Mouse (Mus musculus) lung, postnatal 10 days (tissue): ENCODE measurements around the gene Dcp1b.
"Not testable (repeated sequence)": the region's sequence is repeated elsewhere in the genome, so short reads cannot be mapped to it uniquely, and the experiment has no call there.

Experiments
- DNase-seq: peaks from one replicate; pipeline ENCODE4 v3.0.0; 2021

The Dcp1b gene

DNA sequence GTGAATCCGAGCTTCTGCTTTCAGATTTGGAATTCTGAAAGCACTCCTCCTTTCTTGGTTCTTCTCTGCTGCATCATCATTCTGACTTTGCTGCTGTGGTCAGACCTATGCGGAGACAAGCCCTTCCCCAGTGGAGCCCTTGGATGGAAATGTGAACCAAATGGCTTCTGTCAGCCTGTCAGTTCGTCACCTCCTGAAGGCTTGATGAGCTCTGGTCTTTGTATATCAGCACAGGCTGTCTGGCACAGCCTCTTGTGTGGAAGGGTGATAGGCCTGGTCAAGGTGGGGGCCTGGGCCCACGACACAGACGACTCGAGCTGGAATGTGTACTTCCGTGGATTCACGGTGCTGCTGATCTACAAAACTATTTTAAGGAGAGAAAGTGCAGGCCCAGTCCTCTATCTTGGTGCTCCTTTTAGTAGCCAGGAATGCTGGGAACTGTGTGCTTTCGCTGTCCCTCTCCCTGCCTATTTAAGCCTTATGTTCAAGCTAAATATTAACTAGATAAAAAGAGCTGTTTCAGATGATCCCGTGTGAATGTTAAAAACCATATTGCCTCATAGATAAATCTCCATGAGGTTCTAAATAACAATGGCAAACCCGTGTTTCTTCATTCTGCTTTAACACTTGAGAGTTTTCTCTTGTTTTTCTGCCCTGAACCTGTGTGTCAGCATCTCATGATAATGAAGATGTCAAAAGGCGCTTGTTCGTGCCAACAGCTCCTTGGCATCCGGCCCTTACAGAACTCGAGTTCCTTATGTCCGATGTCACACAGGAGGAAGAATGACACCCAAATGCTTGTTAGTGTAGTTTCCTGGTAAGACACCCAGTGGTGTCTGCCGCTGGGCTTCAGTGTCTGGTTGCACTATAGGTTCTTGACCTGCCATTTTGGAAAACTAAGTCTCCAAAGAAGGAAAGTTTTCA is 21.6 kb downstream of the Dcp1b start, which contains the start of gene Cacna1c:
TSS of gene Cacna1c (minus strand) at position 37 of the 924 bp plus-strand sequence.
- DNase-seq = peak; percentile 67

DNA sequence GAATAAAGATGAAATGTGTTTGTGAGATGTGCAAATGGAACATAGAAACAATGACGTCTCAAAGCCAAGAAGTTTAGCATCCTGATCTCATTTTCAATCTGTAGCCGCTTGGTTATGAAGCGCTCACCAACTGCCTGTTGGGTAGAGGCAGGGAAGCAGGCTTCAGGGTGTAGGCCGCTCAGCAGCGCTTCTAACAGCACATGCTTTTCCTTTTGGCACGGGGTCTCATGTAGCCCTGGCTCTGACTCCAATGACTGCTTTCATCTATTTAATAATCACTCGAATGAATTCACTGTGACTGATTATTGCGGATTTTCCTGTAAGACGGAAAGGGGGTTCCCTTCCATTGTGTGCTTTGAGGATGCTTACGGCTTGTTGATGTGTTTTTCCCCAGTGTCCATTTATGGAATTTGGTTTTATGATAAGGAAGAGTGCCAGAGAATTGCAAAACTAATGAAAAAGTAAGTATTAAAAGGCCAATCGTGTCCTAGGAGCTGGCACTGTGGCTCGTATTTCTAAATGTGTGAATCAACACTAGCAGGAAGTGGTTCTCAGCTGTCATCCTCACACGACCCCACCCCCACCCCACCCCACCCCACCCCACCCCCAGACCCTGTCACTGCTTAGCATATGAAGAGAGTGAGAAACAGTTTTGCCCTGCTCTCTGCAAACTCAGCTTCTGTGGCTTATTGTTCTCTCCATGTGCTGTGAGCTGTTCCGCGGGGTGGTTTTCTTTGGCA is 23.7 kb downstream of the Dcp1b start:
- peak; percentile 23 for DNase-seq

DNA sequence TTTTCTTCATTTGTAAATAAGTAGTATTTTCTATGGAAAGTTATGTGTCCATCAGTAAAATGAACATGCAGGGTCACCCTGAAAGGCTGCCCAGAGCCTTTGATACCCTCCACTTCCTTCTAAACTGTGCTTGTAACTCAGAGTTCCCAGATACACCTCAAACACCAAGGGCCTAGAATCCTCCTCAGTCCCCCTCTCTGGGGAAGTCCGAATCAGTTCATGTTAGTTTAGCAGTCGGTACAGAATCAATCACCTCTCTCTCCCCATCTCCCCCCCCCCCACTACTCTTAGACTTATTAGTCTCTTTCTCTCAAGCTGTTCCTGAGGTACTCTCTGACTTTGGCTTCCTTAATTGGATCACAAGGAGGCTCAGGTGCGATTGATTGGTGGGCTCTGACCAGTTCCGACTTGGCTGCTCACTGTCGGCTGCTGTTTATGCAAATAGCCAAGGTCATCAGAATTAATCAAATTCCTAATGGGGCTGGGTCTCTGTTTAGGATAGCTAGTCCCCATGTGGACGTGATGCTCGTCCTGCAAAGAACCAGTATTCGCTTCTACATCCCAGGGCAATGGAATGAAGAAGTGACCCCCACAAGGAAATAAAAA is 24.3 kb downstream of the Dcp1b start:
- no peak for DNase-seq

DNA sequence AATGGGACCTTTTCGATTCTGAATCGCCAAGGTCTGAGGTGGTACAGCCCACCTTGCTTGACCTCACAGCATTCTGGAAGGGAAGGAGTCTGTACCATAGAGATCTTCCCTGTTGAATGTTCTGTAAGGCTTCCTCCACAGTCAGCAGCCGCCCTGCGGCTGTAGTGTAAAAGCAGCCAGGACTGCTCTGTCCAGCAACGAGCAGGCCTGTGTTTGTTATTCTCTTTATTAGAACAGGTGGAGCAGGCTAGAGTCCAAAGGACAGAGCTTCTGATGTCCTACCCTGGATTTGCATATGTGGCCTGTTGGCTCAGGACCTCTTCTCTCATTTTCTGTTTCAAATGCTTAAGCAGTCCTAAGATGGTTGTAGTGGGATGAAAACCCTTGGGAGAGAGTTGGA is 25.3 kb downstream of the Dcp1b start:
- no peak for DNase-seq

DNA sequence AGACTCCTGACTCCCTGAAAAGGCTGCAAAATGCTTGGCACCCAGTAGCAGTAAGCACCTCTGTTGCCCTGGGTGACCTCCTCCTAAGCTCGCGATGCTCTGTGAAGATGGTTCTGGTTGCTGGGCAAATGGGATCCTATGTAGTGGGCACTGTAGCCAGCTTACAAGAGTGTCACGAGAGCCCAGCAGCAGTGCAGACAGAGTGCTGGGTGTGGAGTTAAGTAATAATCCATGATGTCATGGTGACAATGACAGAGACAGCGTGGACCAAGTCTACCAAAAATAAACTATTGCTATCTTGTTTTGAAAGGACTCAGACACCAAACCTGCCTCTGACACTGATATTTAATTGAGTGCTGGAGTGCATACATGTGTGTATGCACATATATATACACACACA is 26.5 kb downstream of the Dcp1b start:
- no peak for DNase-seq

DNA sequence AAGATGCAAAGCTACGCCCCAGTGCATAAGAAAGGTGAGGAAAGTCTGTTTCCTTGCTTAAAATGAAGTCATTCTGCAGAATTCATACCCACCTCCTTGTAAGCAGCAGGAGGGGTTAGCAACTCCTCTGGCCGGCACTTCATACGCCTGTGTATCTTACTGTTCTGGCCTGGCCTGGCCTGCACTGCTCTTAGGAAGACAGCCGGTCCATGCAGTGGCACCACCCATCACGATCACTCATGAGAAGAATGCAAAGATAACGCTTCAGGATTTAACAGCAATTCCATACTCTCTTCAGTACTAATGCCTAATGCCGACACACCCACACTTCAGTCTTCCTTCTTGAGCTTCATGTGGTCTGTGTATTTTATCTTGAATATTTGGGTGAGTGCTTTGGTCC is 29.2 kb downstream of the Dcp1b start:
- DNase-seq = no peak

DNA sequence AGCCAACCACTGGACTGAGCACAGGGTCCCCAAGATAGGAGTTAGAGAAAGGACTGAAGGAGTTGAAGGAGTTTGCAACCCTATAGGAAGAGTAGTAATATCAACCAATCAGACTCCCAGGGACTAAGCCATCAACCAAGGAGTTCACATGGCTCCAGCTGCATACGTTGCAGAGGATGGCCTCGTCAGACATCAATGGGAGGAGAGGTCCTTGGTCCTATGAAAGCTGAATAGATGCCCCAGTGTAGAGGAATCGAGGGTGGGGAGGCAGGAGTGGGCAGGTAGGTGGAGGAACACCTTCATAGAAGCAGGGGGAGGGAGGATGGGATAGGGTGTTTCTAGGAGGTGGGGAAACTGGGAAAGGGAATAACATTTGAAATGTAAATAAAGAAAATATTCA is 29.9 kb downstream of the Dcp1b start:
- no peak for DNase-seq

DNA sequence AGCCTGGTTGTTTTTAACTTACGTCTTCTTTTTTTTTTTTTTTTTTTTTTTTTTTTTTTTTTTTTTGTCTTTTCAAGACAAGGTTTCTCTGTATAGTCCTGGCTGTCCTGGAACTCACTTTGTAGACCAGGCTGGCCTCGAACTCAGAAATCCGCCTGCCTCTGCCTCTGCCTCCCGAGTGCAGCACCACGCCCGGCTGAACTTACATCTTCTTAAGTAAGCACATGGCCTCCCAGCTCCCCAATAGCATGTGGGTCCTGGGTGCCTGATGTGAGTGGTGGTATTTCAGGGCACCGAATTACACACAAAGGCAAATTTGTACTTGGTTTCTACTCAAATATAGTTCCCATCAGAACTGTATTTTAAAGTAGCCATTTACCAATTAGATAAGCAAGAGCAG is 31.0 kb downstream of the Dcp1b start:
- DNase-seq = not testable (repeated sequence)

DNA sequence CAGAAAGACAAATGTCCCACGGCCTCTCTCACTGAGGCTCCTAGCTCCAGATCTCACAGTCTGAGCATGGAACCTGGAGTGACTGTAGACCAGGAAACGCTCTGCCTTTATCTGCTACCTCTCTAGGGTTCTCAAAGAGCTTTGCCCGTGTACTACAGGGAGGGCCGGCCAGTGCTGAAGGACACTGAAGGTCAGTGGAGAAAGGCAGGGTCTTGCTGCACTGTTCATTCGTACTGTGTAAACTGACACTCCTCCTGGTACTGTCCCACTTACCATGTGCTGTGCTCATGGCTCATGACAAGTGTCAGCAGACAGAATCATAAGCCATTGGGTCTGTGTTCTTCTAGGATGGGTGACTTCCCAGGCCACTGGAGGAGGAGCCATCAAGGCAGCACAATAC is 38.3 kb downstream of the Dcp1b start:
- DNase-seq = no peak

DNA sequence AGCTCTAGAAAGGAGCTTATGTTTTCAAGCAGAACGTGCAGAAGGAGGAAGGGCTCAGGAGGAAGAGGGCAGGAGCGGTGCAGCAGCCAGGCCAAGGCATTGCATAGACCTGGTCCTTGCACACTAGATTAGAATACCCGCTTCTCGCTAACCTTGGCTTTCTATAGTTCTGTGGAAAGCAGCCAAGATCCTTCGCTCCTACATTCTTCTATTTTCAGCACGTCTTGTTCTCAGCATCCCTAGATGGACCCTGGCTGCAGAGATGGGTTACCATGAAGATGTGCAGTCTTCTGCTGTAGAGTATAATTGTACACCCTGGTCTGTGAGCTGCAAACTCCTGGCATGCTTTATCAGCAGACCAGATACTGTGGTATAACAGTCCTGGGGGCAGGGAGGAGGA is 39.1 kb downstream of the Dcp1b start:
- DNase-seq = no peak

DNA sequence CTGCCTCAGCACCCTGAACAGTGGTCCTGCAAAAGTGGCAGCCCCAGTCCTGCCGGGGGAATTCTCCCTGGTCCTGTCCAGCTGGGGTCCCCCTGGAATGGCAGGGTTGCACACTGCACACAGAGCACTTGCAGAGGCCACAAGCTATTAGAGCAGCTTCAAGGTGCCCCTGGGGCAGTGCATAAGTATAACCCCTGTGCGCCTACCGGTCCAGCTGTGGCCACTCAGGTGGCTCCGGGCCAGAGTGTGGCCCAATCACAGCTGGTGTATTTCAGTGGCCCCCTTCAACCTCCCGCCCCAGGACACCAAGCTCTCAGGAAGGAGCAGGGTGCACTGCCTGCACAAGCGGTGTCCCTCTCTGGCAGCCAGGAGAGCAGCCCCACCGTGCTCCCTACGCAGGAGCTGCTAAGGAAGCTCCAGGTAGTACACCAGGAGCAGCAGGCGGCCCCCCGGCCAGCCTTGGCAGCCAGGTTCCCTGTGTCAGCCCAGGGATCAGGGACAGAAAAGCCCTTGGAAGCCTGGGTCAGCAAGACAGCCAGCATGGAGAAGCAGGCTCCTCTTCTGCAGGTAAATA is 40.1 kb downstream of the Dcp1b start:
- DNase-seq = no peak

DNA sequence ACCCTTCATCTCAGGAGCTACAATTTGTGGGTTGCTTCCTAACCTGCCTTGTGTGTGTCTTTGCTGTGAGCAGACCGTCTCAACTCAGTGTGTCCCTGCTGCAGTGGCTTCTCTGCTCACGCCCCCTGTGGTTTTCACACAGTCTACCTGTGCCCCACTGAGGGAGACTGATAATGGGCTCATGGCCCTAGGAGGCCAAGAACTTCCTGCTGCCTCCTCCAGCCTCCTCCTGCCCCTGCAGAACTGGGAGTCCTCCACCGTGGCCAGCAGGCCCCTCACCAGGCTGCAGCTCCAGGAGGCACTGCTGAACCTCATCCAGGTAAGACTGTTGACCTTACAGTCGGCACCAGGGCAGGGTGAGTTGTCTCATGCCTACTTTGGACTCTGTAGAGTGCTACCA is 42.6 kb downstream of the Dcp1b start:
- DNase-seq = no peak

DNA sequence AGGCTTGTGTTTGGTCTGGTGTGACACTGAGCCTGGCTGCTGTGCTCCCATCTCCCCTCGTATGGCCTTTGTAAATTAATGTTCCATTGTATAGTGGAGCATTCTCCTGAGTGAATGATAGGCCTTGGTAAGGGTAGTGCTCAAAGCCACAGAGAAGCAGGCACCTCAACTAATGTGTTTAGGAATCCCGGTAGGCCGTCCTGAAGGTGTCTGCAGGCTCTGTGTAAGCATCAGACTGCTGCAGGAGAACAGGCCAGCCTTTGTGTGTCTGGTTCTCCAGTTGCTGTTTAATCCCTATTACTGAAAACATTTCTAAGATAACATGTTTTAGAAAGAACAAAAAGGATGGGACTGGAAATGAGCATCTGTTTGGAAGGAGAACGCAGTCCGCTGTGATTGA is 43.5 kb downstream of the Dcp1b start:
- no peak for DNase-seq

DNA sequence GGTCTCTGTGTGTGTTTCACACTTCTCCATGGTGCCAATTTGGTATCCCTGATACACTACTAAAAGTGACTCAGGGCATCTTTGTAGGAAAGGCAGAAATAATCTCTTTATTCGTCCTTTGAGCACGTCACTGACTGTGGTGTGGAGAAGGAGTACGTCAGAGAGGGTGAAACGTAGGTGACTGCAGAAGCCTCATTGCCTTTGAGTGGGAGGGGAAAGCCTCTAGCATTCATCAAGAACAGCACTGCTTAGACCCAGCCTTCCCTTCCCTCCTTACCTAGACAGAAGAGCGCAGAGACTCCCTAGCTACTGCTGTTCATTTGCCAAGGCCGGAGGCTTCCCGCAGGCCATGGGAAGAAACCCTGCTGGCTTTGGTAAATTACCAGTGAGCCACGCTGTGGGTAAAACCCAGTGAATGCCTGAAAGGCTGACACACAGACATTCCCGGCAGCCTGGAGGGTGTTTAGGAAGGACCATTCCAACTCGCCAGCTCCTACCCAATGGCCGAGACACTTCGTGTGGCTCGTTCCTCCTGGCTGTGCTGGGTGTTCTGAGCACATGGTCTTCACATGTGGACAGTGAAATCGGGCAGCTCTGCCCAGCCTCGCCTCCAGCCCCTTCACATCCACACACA is 44.3 kb downstream of the Dcp1b start:
- no peak for DNase-seq

DNA sequence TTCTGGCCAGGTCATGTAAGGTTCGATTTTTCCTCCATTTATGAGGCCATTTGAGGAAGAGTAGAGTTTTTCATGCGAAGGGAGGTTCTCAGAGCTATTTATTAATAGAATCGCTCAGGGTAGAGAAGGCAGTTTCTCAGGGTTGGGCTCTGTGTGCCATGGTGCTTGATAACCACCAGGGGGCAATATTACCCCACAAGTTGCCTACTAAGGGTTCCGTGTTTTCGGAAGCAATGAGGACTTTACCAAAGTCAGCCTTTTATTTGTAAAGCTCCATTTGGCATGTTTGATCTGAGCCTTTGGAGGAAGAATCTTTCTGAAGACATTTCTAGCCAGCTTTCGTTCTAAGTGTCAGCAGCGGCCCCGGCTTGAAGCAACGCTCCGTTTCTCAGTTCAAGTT is 45.2 kb downstream of the Dcp1b start:
- DNase-seq = peak; percentile 68

DNA sequence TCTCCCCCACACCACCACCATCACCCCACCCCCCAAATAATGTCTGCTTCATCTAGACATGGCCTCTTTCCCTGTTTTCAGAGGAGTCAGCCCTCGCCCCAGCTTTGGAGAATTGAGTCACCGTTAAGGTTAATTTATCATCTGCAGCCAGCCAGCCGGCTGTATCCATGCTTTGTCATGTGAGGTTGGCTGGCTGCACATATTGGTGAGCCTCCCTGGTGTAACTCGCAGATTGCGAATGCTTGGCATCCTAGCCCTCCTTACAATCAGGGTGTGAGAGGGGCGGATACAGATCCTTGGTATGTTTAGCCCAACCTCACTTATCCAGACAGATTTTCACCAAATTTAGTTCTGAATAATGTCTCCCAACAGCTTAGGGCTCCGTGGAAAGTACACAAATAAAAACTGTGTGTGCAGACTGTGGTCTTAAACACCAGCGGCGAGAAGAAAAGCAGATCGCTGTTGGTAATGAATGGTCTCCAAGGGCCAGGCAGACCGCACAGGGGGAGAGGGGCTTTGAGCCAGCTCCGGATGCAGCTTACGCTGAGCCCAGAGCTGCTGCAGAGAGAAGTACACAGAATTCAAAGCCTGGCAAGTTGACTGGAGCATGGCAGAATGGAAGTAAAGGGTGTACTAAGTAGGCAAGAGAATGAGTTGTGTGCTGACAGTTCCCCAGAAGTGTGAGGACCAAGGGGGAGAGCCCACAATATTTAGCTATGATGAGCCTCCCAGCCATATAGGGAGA is 49.6 kb downstream of the Dcp1b start:
- DNase-seq = no peak

DNA sequence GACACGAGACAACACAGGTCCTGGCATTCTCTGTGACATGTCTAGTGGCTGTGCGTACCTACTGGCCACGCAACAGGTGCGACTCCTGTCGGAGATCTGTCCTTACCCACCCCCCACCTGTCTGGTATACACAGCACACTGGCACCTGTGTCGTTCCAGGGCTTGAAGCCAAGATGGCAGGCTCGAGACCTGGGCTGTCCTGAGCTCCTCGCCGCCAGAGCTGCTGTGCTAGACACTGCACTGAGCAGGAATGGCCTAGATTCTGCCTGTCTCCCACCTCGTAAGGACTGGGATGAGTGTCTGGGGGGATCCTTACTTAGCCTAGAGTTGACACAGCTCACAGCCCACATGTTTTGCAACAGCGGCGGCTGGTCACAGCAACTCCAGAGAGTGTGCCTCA is 50.2 kb downstream of the Dcp1b start:
- no peak for DNase-seq

DNA sequence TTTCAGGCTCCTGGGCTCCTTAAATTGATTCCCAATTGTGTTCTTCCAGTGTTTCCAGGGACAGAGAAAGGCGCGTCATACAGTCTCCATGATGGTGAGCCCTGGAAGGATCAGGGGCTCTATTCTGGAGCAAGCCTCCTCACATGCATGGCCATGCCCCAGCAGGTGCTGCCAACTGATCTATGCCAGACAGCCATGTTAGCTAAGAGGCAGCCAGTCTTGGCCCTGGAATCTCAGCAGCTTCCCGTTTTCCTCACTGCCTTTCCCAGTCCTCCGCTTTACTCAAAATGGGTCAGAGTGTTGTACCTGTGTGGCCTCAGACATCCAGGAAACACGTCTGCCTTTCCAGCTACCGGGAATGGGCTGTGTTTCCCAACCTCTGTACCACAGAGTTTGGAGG is 50.7 kb downstream of the Dcp1b start:
- DNase-seq = no peak

DNA sequence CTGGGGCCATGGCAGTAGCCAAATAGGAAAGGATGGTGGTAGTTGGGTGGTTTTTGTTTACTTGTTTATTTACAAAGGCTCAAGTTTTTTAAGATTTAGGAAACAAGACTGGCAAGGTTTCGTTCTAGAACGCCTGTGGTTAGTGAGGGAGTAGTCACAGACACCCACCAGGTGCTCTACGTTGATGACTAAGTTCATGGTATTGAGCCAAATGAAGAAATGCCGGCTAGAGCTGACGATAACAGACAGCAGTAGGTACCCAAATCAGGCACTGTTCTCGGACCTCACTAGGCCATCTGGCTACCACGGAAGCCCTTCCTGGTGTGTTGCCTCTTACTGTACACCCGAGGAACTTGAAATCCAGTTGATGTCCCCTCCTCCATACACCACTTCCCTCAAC is 51.9 kb downstream of the Dcp1b start:
- DNase-seq = no peak

DNA sequence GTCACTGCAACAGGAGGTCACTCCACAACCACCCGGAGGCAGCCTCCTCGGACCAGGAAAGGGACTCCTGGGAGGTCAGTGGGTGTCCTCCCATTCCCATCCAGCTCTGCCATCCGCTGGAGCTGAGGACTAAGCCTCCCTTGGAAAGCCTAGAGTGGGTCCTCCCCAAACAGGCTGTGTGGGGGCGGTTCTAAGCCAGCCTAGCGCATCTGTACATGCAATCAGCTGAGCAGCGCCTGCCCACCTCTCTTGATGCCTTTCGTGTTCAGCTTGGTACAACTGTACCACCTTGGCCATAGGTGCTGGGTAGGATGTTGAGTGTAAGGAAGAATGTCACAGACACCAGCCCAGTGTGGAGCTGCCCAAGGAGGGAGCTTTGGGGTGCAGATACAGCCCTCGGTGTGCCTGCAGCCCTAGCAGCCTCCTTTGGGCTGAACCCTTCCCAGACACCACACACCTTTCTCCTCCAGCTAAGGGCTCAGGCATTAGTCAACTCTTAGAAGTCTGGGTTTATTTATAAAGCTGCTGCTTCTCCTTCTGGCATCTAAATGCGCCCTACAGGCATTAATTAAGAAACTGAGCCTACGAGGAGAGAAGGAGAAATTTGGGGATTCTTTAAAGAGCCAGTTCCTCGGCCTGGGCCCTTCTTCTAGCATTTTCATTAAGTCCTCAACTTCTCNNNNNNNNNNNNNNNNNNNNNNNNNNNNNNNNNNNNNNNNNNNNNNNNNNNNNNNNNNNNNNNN is 54.0 kb downstream of the Dcp1b start:
- DNase-seq = no peak

DNA sequence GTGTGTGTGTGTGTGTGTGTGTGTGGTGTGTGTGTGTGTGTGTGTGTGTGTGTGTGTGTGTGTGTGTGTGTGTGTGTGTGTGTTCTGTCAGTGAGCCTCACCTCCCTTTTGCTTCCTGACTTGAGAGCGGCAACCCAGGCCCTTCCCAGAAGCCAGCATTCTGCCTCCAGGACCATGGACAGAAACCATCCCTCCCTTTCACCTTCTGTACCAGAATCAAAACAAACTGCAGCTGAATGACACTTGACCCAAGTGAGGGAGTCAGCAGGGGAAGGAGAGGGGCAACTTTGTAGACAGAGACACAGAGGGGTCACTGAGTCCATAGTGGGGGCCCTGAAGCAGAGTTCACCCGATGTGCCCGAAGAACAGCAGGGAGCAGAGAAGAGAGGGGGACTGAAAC is 58.0 kb downstream of the Dcp1b start:
- peak; percentile 37 for DNase-seq
